Mouse (Mus musculus) C2C12 (cell line): ENCODE data around the gene Micu2.

Experiments
- CEBPB ChIP-seq: IDR thresholded peaks from one replicate; pipeline ENCODE4 v1.6.1; 2011; ENCODE audit warnings: low read depth, mild to moderate bottlenecking, control low read depth, moderate library complexity
- CTCF ChIP-seq: IDR thresholded peaks from one replicate; pipeline ENCODE4 v1.5.1; 2011; ENCODE audit not compliant: control insufficient read depth, insufficient read depth, insufficient read length
- FOSL1 ChIP-seq: IDR thresholded peaks from one replicate; pipeline ENCODE4 v1.8.0; 2011; ENCODE audit warnings: mild to moderate bottlenecking, low read length; ENCODE audit not compliant: poor library complexity, insufficient read depth, severe bottlenecking
- MAX ChIP-seq: IDR thresholded peaks from one replicate; pipeline ENCODE4 v1.6.1; 2011; ENCODE audit warnings: mild to moderate bottlenecking, control low read depth
- MYOD1 ChIP-seq: IDR thresholded peaks from one replicate; pipeline ENCODE4 v1.6.1; 2011; ENCODE audit warnings: low read depth; ENCODE audit not compliant: control insufficient read depth, insufficient read length
- MYOG ChIP-seq: IDR thresholded peaks from one replicate; pipeline ENCODE4 v1.6.1; 2011; ENCODE audit not compliant: control insufficient read depth, insufficient read length; ENCODE audit errors: extremely low read depth
- USF1 ChIP-seq: IDR thresholded peaks from one replicate; pipeline ENCODE4 v1.6.1; 2011; ENCODE audit warnings: low read depth, mild to moderate bottlenecking, control low read depth, moderate library complexity

GRCm38 (mm10) chr14:57968873-57969272 is 30.2 kb downstream of the Micu2 start:
- TF ChIP-seq CTCF (no peak), MAX (no peak), MYOG (no peak), CEBPB (no peak), MYOD1 (no peak), USF1 (no peak), FOSL1 (no peak)
